Mouse (Mus musculus) C2C12 (cell line): Measurements from ENCODE around the gene Pex5. TPM values are rescaled to one million over a fixed set of nuclear protein-coding genes. Genes with fewer than 3 reads are reported as not detected.
"Not testable (repeated sequence)": the region's sequence is repeated elsewhere in the genome, so short reads cannot be mapped to it uniquely, and the experiment has no call there.

Source experiments
- H3K27me3 ChIP-seq: one replicate; pipeline ENCODE4 v1.6.1; 2011; ENCODE audit not compliant: control insufficient read depth, insufficient read depth, insufficient read length
- H3K36me3 ChIP-seq: one replicate; pipeline ENCODE4 v1.6.1; 2011; ENCODE audit not compliant: control insufficient read depth, insufficient read depth
- H3K4me3 ChIP-seq: one replicate; pipeline ENCODE4 v1.5.1; 2011; ENCODE audit warnings: mild to moderate bottlenecking, control low read depth; ENCODE audit not compliant: poor library complexity, insufficient read depth, severe bottlenecking
- H3K79me2 ChIP-seq: one replicate; pipeline ENCODE4 v1.6.1; 2011; ENCODE audit not compliant: control insufficient read depth, insufficient read depth
- H3K79me3 ChIP-seq: one replicate; pipeline ENCODE4 v1.6.1; 2011; ENCODE audit warnings: low read depth, control low read depth
- H3ac ChIP-seq: one replicate; pipeline ENCODE3; 2011; ENCODE audit warnings: low read depth; ENCODE audit not compliant: control insufficient read depth, insufficient read length
- CEBPB ChIP-seq: IDR thresholded peaks from one replicate; pipeline ENCODE4 v1.6.1; 2011; ENCODE audit warnings: low read depth, mild to moderate bottlenecking, control low read depth, moderate library complexity
- CTCF ChIP-seq: IDR thresholded peaks from one replicate; pipeline ENCODE4 v1.5.1; 2011; ENCODE audit not compliant: control insufficient read depth, insufficient read depth, insufficient read length
- FOSL1 ChIP-seq: IDR thresholded peaks from one replicate; pipeline ENCODE4 v1.8.0; 2011; ENCODE audit warnings: mild to moderate bottlenecking, low read length; ENCODE audit not compliant: poor library complexity, insufficient read depth, severe bottlenecking
- MAX ChIP-seq: IDR thresholded peaks from one replicate; pipeline ENCODE4 v1.6.1; 2011; ENCODE audit warnings: mild to moderate bottlenecking, control low read depth
- MYOD1 ChIP-seq: IDR thresholded peaks from one replicate; pipeline ENCODE4 v1.6.1; 2011; ENCODE audit warnings: low read depth; ENCODE audit not compliant: control insufficient read depth, insufficient read length
- MYOG ChIP-seq: IDR thresholded peaks from one replicate; pipeline ENCODE4 v1.6.1; 2011; ENCODE audit not compliant: control insufficient read depth, insufficient read length; ENCODE audit errors: extremely low read depth
- USF1 ChIP-seq: IDR thresholded peaks from one replicate; pipeline ENCODE4 v1.6.1; 2011; ENCODE audit warnings: low read depth, mild to moderate bottlenecking, control low read depth, moderate library complexity
- polyA plus RNA-seq: library from polyadenylated mRNA; unstranded; fragments of >200 nt; fragmentation: generic; extraction: Trizol; gene quantifications from one replicate; pipeline ENCODE4 v1.2.1, GENCODE M21; 2012; ENCODE audit warnings: missing spikeins

The Pex5 gene
- polyA plus RNA-seq, 1 experiment = 32.9 TPM

GRCm38 (mm10) chr6:124425523-124425922 is 10.7 kb upstream of the Pex5 start:
- Histone ChIP-seq H3ac (no peak overlapping the region), H3K79me2 (no peaks in the 10 kb centered on the region), H3K79me3 (no peaks in the 10 kb centered on the region), H3K27me3 (no peaks in the 10 kb centered on the region), H3K4me3 (no peak overlapping the region), H3K36me3 (no peaks in the 10 kb centered on the region)
- no peak for TF ChIP-seq CEBPB
- TF ChIP-seq FOSL1 = no peak
- TF ChIP-seq USF1 = no peak
- TF ChIP-seq MAX = no peak
- TF ChIP-seq MYOD1 = no peak
- no peak for TF ChIP-seq CTCF
- no peak for TF ChIP-seq MYOG

GRCm38 (mm10) chr6:124425042-124425441 is 10.2 kb upstream of the Pex5 start:
- not testable (repeated sequence) for H3K79me2 ChIP-seq, H3K79me3 ChIP-seq

GRCm38 (mm10) chr6:124424068-124424498 is 9.2 kb upstream of the Pex5 start:
- Histone ChIP-seq H3K27me3 (no peaks in the 10 kb centered on the region), H3K79me3 (no peaks in the 10 kb centered on the region), H3ac (no peak overlapping the region), H3K4me3 (no peak overlapping the region), H3K79me2 (no peaks in the 10 kb centered on the region), H3K36me3 (no peaks in the 10 kb centered on the region)
- TF ChIP-seq FOSL1 (no peak), MAX (no peak), USF1 (no peak), MYOD1 (no peak), CTCF (no peak), MYOG (no peak), CEBPB (no peak)

More at GRCm38 (mm10) chr6:124425042-124425441, 10.2 kb upstream of the Pex5 start:
- not testable (repeated sequence) for H3K4me3 ChIP-seq, H3K27me3 ChIP-seq, H3K36me3 ChIP-seq, H3ac ChIP-seq

- TF ChIP-seq CEBPB = no peak
- TF ChIP-seq FOSL1 = no peak
- TF ChIP-seq USF1 = no peak
- TF ChIP-seq MAX = no peak
- TF ChIP-seq CTCF = no peak
- TF ChIP-seq MYOG = no peak
- no peak for TF ChIP-seq MYOD1
- Histone ChIP-seq H3K36me3 (no peaks in the 10 kb centered on the region), H3K27me3 (no peaks in the 10 kb centered on the region), H3ac (no peak overlapping the region), H3K79me3 (peaks cover 9% of the 10 kb centered on the region), H3K79me2 (peaks cover 11% of the 10 kb centered on the region), H3K4me3 (no peak overlapping the region)
These were observed 3.8 kb upstream of the Pex5 start for GRCm38 (mm10) chr6:124418686-124419085.

- TF ChIP-seq USF1 (no peak), CEBPB (no peak), MYOD1 (no peak), FOSL1 (no peak), CTCF (peak; percentile 78), MAX (peak; percentile 14), MYOG (no peak)
- peaks cover 17% of the 10 kb centered on the region for H3K79me3 ChIP-seq
These were observed 651 bp upstream of the Pex5 start for GRCm38 (mm10) chr6:124415347-124416088.

More at GRCm38 (mm10) chr6:124415347-124416088, 651 bp upstream of the Pex5 start:
- H3K79me2 ChIP-seq = peaks cover 43% of the 10 kb centered on the region
- no peaks in the 10 kb centered on the region for H3K27me3 ChIP-seq
- H3K36me3 ChIP-seq = peaks cover 26% of the 10 kb centered on the region
- peak overlapping the region; percentile 78 for H3K4me3 ChIP-seq
- peak overlapping the region; percentile 77 for H3ac ChIP-seq
